ENCODE assay signal across 8 mouse cellular contexts in the genomic region with DNA sequence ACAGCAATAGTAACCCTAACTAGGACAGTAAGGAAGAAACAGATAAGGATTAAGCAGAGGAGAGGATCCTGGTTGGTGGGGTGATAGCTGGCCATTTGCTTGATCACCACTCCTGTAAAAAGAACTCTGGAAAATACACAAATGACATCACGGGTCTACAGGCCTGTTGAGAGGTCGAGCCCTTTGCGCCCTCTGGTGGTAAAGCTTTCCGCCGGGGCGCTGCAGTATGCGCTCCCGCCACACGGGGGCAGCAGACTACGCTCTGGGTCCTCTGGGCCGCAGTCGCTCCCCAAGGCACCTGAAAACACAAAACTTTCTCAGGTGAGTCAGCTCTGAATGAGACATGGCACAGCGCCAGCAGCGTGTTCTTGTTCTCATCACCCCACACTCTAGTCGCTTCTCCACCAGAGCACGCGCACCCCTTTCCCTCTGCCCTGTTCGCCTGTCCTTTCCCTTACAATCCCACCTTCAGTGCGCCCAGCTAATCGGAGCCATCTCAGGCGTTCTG. TPM values are rescaled to one million over a fixed set of nuclear protein-coding genes. Genes with fewer than 3 reads are reported as not detected.
A peak's percentile ranks its signal among the peaks of the same experiment; 100 is the strongest.
DNase-seq lines count a peak whose midpoint lies in the region; ATAC-seq and TF ChIP-seq lines count a peak whose summit lies in the region.

No protein-coding gene starts in this region.

- H3K4me1 ChIP-seq in hindbrain, embryonic 11.5 days (replicated peaks; ENCODE audit: control insufficient read depth, insufficient read depth, low read length), result peaks cover 5% of the 10 kb centered on the region
- H3K4me1 ChIP-seq in lung, postnatal 0 days (ENCODE audit: insufficient read depth, low read depth, low read length), result no peaks in the 10 kb centered on the region

- no peak overlapping the region for H3K4me2 ChIP-seq in hindbrain, embryonic 11.5 days (replicated peaks; ENCODE audit: low read depth, low read length)
- peak overlapping the region; percentile 46 for H3K4me2 ChIP-seq in lung, postnatal 0 days (replicated peaks; ENCODE audit: low read depth, low read length)

- ATAC-seq in hindbrain, embryonic 11.5 days (ENCODE audit: low FRiP score), result peak; percentile 65; the same call in 1 of the 2 replicates
- ATAC-seq in lung, postnatal 0 days, result peak; percentile 89

- no peak overlapping the region for H3K9ac ChIP-seq in hindbrain, embryonic 11.5 days (ENCODE audit: low read depth, low read length)
- H3K9ac ChIP-seq in lung, postnatal 0 days (replicated peaks; ENCODE audit: low read depth), result no peak overlapping the region

- H3K27me3 ChIP-seq in hindbrain, embryonic 11.5 days (ENCODE audit: control insufficient read depth, insufficient read depth, low read length), result no peaks in the 10 kb centered on the region
- no peaks in the 10 kb centered on the region for H3K27me3 ChIP-seq in lung, postnatal 0 days (replicated peaks; ENCODE audit: insufficient read depth, low read length)

- no peaks in the 10 kb centered on the region for H3K9me3 ChIP-seq in hindbrain, embryonic 11.5 days (ENCODE audit: control insufficient read depth, low read length)
- H3K9me3 ChIP-seq in lung, postnatal 0 days (ENCODE audit: low read length), result no peaks in the 10 kb centered on the region

- DNase-seq in MN1 (ENCODE audit: low spot score), result peak; percentile 89
- peak; percentile 95 for DNase-seq in cerebellum, adult 9-10 months
- DNase-seq in frontal cortex, adult 2 months (ENCODE audit: extremely low spot score in 1 of 2, low spot score in 1 of 2), result peak; percentile 89 to 99
- peak; percentile 96 for DNase-seq in hindbrain, embryonic 11.5 days (ENCODE audit: low spot score)
- peak; percentile 95 to 96 for DNase-seq in layer of hippocampus, postnatal 10 days (ENCODE audit: low spot score in 2 of 2)
- peak; percentile 92 for DNase-seq in lung, postnatal 0 days (ENCODE audit: low spot score)
- DNase-seq in ovary, postnatal 10 days (ENCODE audit: low spot score), result peak; percentile 96
- DNase-seq in thymus, postnatal 0 days (ENCODE audit: low spot score), result peak; percentile 86

- H3K36me3 ChIP-seq in hindbrain, embryonic 11.5 days (ENCODE audit: control insufficient read depth, insufficient read depth, low read length), result no peaks in the 10 kb centered on the region
- no peaks in the 10 kb centered on the region for H3K36me3 ChIP-seq in lung, postnatal 0 days (ENCODE audit: insufficient read depth, low read length)

- H3K4me3 ChIP-seq in hindbrain, embryonic 11.5 days (ENCODE audit: low read depth, low read length), result no peak overlapping the region
- H3K4me3 ChIP-seq in lung, postnatal 0 days (ENCODE audit: low read depth, low read length), result peak overlapping the region; percentile 11; the same call in 1 of the 2 replicates

- TF ChIP-seq CTCF in lung, postnatal 0 days (IDR thresholded peaks at IDR 0.05), result peak; percentile 100

- 17% methylated on average over 21 of the region's 21 CpGs for WGBS in hindbrain, embryonic 11.5 days
- 14% methylated on average over 21 of the region's 21 CpGs for WGBS in lung, postnatal 0 days

- no peak overlapping the region for H3K27ac ChIP-seq in hindbrain, embryonic 11.5 days (ENCODE audit: low read depth, low read length)
- H3K27ac ChIP-seq in lung, postnatal 0 days (ENCODE audit: low read length), result no peak overlapping the region; the same call in 1 of the 2 replicates

- TF ChIP-seq EP300 in lung, postnatal 0 days (IDR thresholded peaks at IDR 0.05), result 0 out of 2 replicates have a peak, but pooled peaks have one; percentile 13

RNA-seq across cellular contexts. Expression of a gene that starts 18.2 kb away (rescaled TPM):
- polyA plus RNA-seq in frontal cortex, adult 2 months (2012; rRNA removed), result 41.9 and 47.2 TPM in 2 replicates
- polyA plus RNA-seq in hindbrain, embryonic 11.5 days (2014; fragmentation: Nextera tagmentation; extraction: Ambion mirVana), result 36.3 and 43.5 TPM in 2 replicates
- 10 to 100 TPM; 80.1 to 83.0 TPM for total RNA-seq in layer of hippocampus, postnatal 10 days (2021)
- 10.5 and 11.4 TPM in 2 replicates for polyA plus RNA-seq in lung, postnatal 0 days (2015; fragmentation: Nextera tagmentation; extraction: Ambion mirVana)
- polyA plus RNA-seq in thymus, postnatal 0 days (2015; fragmentation: Nextera tagmentation; extraction: Ambion mirVana), result 19.9 and 22.8 TPM in 2 replicates

RNA-seq across cellular contexts. Expression of a gene that starts 18.3 kb away (rescaled TPM):
- polyA plus RNA-seq in frontal cortex, adult 2 months (2012; rRNA removed), result 32.6 and 37.4 TPM in 2 replicates
- polyA plus RNA-seq in hindbrain, embryonic 11.5 days (2014; fragmentation: Nextera tagmentation; extraction: Ambion mirVana), result 38.5 and 45.5 TPM in 2 replicates
- total RNA-seq in layer of hippocampus, postnatal 10 days (2021), result 10 to 100 TPM; 21.1 to 26.0 TPM
- polyA plus RNA-seq in lung, postnatal 0 days (2015; fragmentation: Nextera tagmentation; extraction: Ambion mirVana), result 13.1 and 14.2 TPM in 2 replicates
- polyA plus RNA-seq in thymus, postnatal 0 days (2015; fragmentation: Nextera tagmentation; extraction: Ambion mirVana), result 30.4 and 32.1 TPM in 2 replicates

RNA-seq across cellular contexts. Expression of a gene that starts 21.7 kb away (rescaled TPM):
- 352 and 407 TPM in 2 replicates for polyA plus RNA-seq in frontal cortex, adult 2 months (2012; rRNA removed)
- 0.12 and 0.27 TPM in 2 replicates for polyA plus RNA-seq in hindbrain, embryonic 11.5 days (2014; fragmentation: Nextera tagmentation; extraction: Ambion mirVana)
- total RNA-seq in layer of hippocampus, postnatal 10 days (2021), result 100 to 1,000 TPM in 1 of 2 experiments, 10 to 100 TPM in 1; 92.2 to 132 TPM
- 0.02 and 0.08 TPM in 2 replicates for polyA plus RNA-seq in lung, postnatal 0 days (2015; fragmentation: Nextera tagmentation; extraction: Ambion mirVana)
- 0.04 and 0.05 TPM in 2 replicates for polyA plus RNA-seq in thymus, postnatal 0 days (2015; fragmentation: Nextera tagmentation; extraction: Ambion mirVana)

Comparison
In these comparisons a context has a peak if more than half of its experiments do, and no peak if none do; other contexts are left out.
1. RNA of a gene that starts 21.7 kb away (polyA plus RNA-seq): 352 to 407 TPM in frontal cortex, adult 2 months; 0.12 to 0.27 TPM in hindbrain, embryonic 11.5 days, 0.02 to 0.08 TPM in lung, postnatal 0 days and 0.04 to 0.05 TPM in thymus, postnatal 0 days; every median in the first group is over 100 times any median in the second.
2. Peak in every context shown above with its lines, with median percentiles within 50 percentile points of each other: DNase-seq.